Comparison of ENCODE assay signal across 13 mouse cellular contexts in the genomic region with DNA sequence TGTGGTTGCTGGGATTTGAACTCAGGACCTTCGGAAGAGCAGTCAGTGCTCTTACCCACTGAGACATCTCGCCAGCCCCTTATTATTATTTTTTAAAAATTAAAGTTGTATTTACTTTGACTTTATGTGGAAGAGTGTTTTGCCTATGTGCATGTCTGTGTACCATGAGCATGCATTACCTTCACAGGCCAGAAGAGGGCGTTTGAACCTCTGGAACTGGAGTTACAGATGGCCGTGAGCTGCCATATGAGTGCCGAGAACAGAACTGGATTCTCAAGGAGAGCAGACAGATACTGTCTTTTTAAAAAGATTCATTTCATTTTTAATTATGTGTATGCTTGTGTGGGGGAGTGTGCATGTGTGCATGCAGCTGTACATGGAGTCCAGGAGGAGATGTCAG. TPM values are rescaled to one million over a fixed set of nuclear protein-coding genes. Genes with fewer than 3 reads are reported as not detected.
DNase-seq lines count a peak whose midpoint lies in the region; ATAC-seq and TF ChIP-seq lines count a peak whose summit lies in the region.
"Had no signal": no experiment of that assay in that cellular context is flagged by ENCODE, and none has a peak within 500 bp of the region (broad histone marks: within the 10 kb centered on the region; RNA-seq: fewer than 3 reads in every experiment).

No protein-coding gene starts in this region.

- TF ChIP-seq EP300 in lung, postnatal 0 days (IDR thresholded peaks at IDR 0.05), result no peak

- intact Hi-C loops in left cerebral cortex, postnatal 4 days (cut with DNase I), result no loop called here

- H3K4me3 ChIP-seq in lung, postnatal 0 days (ENCODE audit: low read depth, low read length), result no peak overlapping the region
- H3K4me3 ChIP-seq in lung, adult 2 months (replicated peaks; ENCODE audit: extremely low read depth, low read depth, low read length), result no peak overlapping the region
- no peak overlapping the region for H3K4me3 ChIP-seq in bone marrow macrophage, adult 2 months (ENCODE audit: insufficient read depth, low read length)
- no peak overlapping the region for H3K4me3 ChIP-seq in midbrain, embryonic 13.5 days (replicated peaks)
- H3K4me3 ChIP-seq: embryonic facial prominence, embryonic 13.5 days; kidney, embryonic 15.5 days had no signal

- ATAC-seq in CD4-positive, CD25-positive, alpha-beta regulatory T cell, adult 4 months, result no peak
- ATAC-seq in lung, postnatal 0 days, result no peak
- no peak for ATAC-seq in midbrain, embryonic 13.5 days

- peaks cover 5% of the 10 kb centered on the region; the same call in 1 of the 2 replicates for H3K4me1 ChIP-seq in lung, postnatal 0 days (ENCODE audit: insufficient read depth, low read depth, low read length)
- peaks cover 11% of the 10 kb centered on the region for H3K4me1 ChIP-seq in lung, adult 2 months (ENCODE audit: control insufficient read depth, insufficient read depth, low read length)
- no peaks in the 10 kb centered on the region for H3K4me1 ChIP-seq in bone marrow macrophage, adult 2 months (ENCODE audit: control insufficient read depth, insufficient read depth, low read length)
- no peaks in the 10 kb centered on the region for H3K4me1 ChIP-seq in midbrain, embryonic 13.5 days (replicated peaks)

- H3K36me3 ChIP-seq in lung, postnatal 0 days (ENCODE audit: insufficient read depth, low read length), result no peaks in the 10 kb centered on the region
- no peaks in the 10 kb centered on the region for H3K36me3 ChIP-seq in midbrain, embryonic 13.5 days
- H3K36me3 ChIP-seq: embryonic facial prominence, embryonic 13.5 days had no signal

- H3K4me2 ChIP-seq in lung, postnatal 0 days (replicated peaks; ENCODE audit: low read depth, low read length), result no peak overlapping the region
- no peak overlapping the region for H3K4me2 ChIP-seq in midbrain, embryonic 13.5 days (replicated peaks)
- H3K4me2 ChIP-seq: embryonic facial prominence, embryonic 13.5 days; kidney, embryonic 15.5 days had no signal

- H3K27me3 ChIP-seq in lung, postnatal 0 days (replicated peaks; ENCODE audit: insufficient read depth, low read length), result no peaks in the 10 kb centered on the region
- H3K27me3 ChIP-seq in midbrain, embryonic 13.5 days, result no peaks in the 10 kb centered on the region
- H3K27me3 ChIP-seq: embryonic facial prominence, embryonic 13.5 days; kidney, embryonic 15.5 days had no signal

- peak; percentile 52 for TF ChIP-seq CTCF in lung, postnatal 0 days (IDR thresholded peaks at IDR 0.05)
- no peak; the same call in 1 of the 2 replicates for TF ChIP-seq CTCF in lung, adult 2 months (IDR thresholded peaks at IDR 0.05; ENCODE audit: insufficient read depth, low read length)
- TF ChIP-seq CTCF in bone marrow macrophage, adult 2 months (IDR thresholded peaks at IDR 0.05; ENCODE audit: low read depth, low read length), result peak; percentile 20; the same call in 1 of the 2 replicates

- no peaks in the 10 kb centered on the region for H3K9me3 ChIP-seq in lung, postnatal 0 days (ENCODE audit: low read length)
- no peaks in the 10 kb centered on the region for H3K9me3 ChIP-seq in midbrain, embryonic 13.5 days
- H3K9me3 ChIP-seq: embryonic facial prominence, embryonic 13.5 days; kidney, embryonic 15.5 days had no signal

- 76% methylated on average over 5 of the region's 5 CpGs for WGBS in lung, postnatal 0 days
- WGBS in lung, adult 2 months, result 76% methylated on average over 5 of the region's 5 CpGs
- 68% methylated on average over 5 of the region's 5 CpGs for WGBS in midbrain, embryonic 13.5 days

- no peak for TF ChIP-seq POLR2A in lung, adult 2 months (IDR thresholded peaks at IDR 0.05; ENCODE audit: borderline replicate concordance, extremely low read depth, low read depth, low read length)
- TF ChIP-seq POLR2A in bone marrow macrophage, adult 2 months (IDR thresholded peaks at IDR 0.05; ENCODE audit: borderline replicate concordance, low read depth, low read length), result no peak

- no peak overlapping the region for H3K27ac ChIP-seq in lung, postnatal 0 days (ENCODE audit: low read length)
- no peak overlapping the region for H3K27ac ChIP-seq in bone marrow macrophage, adult 2 months (ENCODE audit: insufficient read depth, low read depth, low read length)
- H3K27ac ChIP-seq in midbrain, embryonic 13.5 days, result no peak overlapping the region
- H3K27ac ChIP-seq: embryonic facial prominence, embryonic 13.5 days; kidney, embryonic 15.5 days had no signal

- H3K9ac ChIP-seq in lung, postnatal 0 days (replicated peaks; ENCODE audit: low read depth), result no peak overlapping the region
- H3K9ac ChIP-seq in midbrain, embryonic 13.5 days (replicated peaks), result no peak overlapping the region
- H3K9ac ChIP-seq: embryonic facial prominence, embryonic 13.5 days; kidney, embryonic 15.5 days had no signal

- peak; percentile 64 for DNase-seq in CD4-positive, CD25-positive, alpha-beta regulatory T cell, adult 2 months (ENCODE audit: low read depth, low spot score)
- DNase-seq in lung, postnatal 0 days (ENCODE audit: low spot score), result no peak
- no peak for DNase-seq in lung, adult 2 months
- peak; percentile 27 for DNase-seq in thymus, postnatal 14 days
- DNase-seq in left cerebral cortex, postnatal 4 days, result no peak
- DNase-seq: adrenal gland, adult 8-10 months; cerebellum, adult 9-10 months; lung, postnatal 4 days had no signal

RNA-seq across cellular contexts. Expression of a gene that starts 13.7 kb away (rescaled TPM):
- polyA plus RNA-seq in CD4-positive, CD25-positive, alpha-beta regulatory T cell, adult 4 months (2017; shearing (Covaris generic)), result 10 to 100 TPM in 1 of 2 experiments, 1 to 10 TPM in 1; 5.9 to 10.8 TPM
- 53.8 and 92.9 TPM in 2 replicates for polyA plus RNA-seq in lung, postnatal 0 days (2015; fragmentation: Nextera tagmentation; extraction: Ambion mirVana)
- 179 and 323 TPM in 2 replicates for polyA plus RNA-seq in lung, adult 2 months (2012; rRNA removed)
- 0.72 TPM in 1 of 2 replicates, not detected in the other for polyA plus RNA-seq in bone marrow macrophage, adult 2 months (2012; ENCODE audit: insufficient read depth, insufficient read length, missing spikeins)
- 1 to 10 TPM; 3.5 to 3.9 TPM for total RNA-seq in left cerebral cortex, postnatal 4 days (2021)
- 19.4 and 19.9 TPM in 2 replicates for polyA plus RNA-seq in midbrain, embryonic 13.5 days (2015; fragmentation: Nextera tagmentation; extraction: Ambion mirVana)

RNA-seq across cellular contexts. Expression of a gene that starts 30.7 kb away (rescaled TPM):
- polyA plus RNA-seq in CD4-positive, CD25-positive, alpha-beta regulatory T cell, adult 4 months (2017; shearing (Covaris generic)), result 1,000 to 10,000 TPM; 2,328 to 3,093 TPM
- polyA plus RNA-seq in lung, postnatal 0 days (2015; fragmentation: Nextera tagmentation; extraction: Ambion mirVana), result 491 and 498 TPM in 2 replicates
- 405 and 533 TPM in 2 replicates for polyA plus RNA-seq in lung, adult 2 months (2012; rRNA removed)
- 1,487 and 1,542 TPM in 2 replicates for polyA plus RNA-seq in bone marrow macrophage, adult 2 months (2012; ENCODE audit: insufficient read depth, insufficient read length, missing spikeins)
- 100 to 1,000 TPM; 527 to 532 TPM for total RNA-seq in left cerebral cortex, postnatal 4 days (2021)
- polyA plus RNA-seq in midbrain, embryonic 13.5 days (2015; fragmentation: Nextera tagmentation; extraction: Ambion mirVana), result 459 and 472 TPM in 2 replicates

Comparison
In these comparisons a context has a peak if more than half of its experiments do, and no peak if none do; other contexts are left out.
1. DNase-seq: peak in CD4-positive, CD25-positive, alpha-beta regulatory T cell, adult 2 months (single experiment) and thymus, postnatal 14 days (single experiment); none in lung, postnatal 0 days (single experiment), lung, adult 2 months (single experiment) and left cerebral cortex, postnatal 4 days (single experiment).